ENCODE assay signal across 25 mouse cellular contexts in the genomic region with DNA sequence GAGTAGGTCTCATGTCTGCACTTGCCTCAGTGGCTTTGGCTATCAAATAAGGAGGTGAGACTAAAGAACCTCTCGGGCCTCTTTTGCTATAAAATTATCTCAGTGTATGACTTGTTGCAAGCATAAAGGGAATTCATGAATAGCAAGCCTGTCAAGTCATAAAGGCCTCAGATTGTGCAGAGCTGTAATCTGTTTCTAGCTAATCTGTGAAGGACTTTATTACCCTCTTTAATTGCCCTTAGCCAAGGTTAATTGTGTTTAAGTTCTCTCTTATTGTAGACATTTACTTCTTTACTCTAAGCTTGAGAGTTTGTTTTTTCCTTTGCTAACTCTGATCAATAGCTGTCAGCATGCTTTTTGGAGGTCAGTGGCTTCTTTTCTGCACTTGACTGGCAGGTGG.
"Had no signal": no experiment of that assay in that cellular context is flagged by ENCODE, and none has a peak within 500 bp of the region (broad histone marks: within the 10 kb centered on the region; RNA-seq: fewer than 3 reads in every experiment).

No protein-coding gene starts in this region.

- H3K4me2 ChIP-seq: heart, embryonic 12.5 days; hindbrain, embryonic 12.5 days; hindbrain, embryonic 15.5 days; kidney, embryonic 15.5 days; limb, embryonic 12.5 days; liver, embryonic 11.5 days had no signal

- H3K9ac ChIP-seq: heart, embryonic 12.5 days; hindbrain, embryonic 12.5 days; hindbrain, embryonic 15.5 days; kidney, embryonic 15.5 days; limb, embryonic 12.5 days had no signal

- ATAC-seq: hindbrain, postnatal 0 days had no signal

- H3K4me3 ChIP-seq: gastrocnemius, adult 2 months; heart, embryonic 10.5 days; heart, embryonic 12.5 days; hindbrain, embryonic 10.5 days; hindbrain, embryonic 12.5 days; hindbrain, embryonic 15.5 days; kidney, embryonic 15.5 days; layer of hippocampus, adult 2 months; left cerebral cortex, adult 2 months; limb, embryonic 10.5 days; limb, embryonic 12.5 days had no signal

- H3K27me3 ChIP-seq: heart, embryonic 12.5 days; hindbrain, embryonic 12.5 days; hindbrain, embryonic 15.5 days; kidney, embryonic 15.5 days; limb, embryonic 12.5 days had no signal

- H3K9me3 ChIP-seq: heart, embryonic 10.5 days; heart, embryonic 12.5 days; hindbrain, embryonic 10.5 days; hindbrain, embryonic 12.5 days; hindbrain, embryonic 15.5 days; kidney, embryonic 15.5 days; limb, embryonic 10.5 days; limb, embryonic 12.5 days had no signal

- DNase-seq: gastrocnemius, adult 2 months; gastrocnemius, postnatal 10 days; gastrocnemius, postnatal 25 days; heart, adult 18-20 months; heart, postnatal 10 days; heart, postnatal 4 days; kidney, adult 11 months; kidney, adult 2 months; kidney, adult 9 months; kidney, postnatal 14 days; kidney, postnatal 36 days; liver had no signal

- H3K27ac ChIP-seq: gastrocnemius, adult 2 months; heart, embryonic 10.5 days; hindbrain, embryonic 10.5 days; hindbrain, embryonic 12.5 days; hindbrain, embryonic 15.5 days; hindbrain, postnatal 0 days; kidney, embryonic 15.5 days; kidney, postnatal 0 days; layer of hippocampus, adult 2 months; left cerebral cortex, adult 2 months; limb, embryonic 10.5 days; limb, embryonic 12.5 days had no signal

- H3K36me3 ChIP-seq: heart, embryonic 10.5 days; hindbrain, embryonic 15.5 days; kidney, embryonic 15.5 days; limb, embryonic 10.5 days; limb, embryonic 12.5 days had no signal

- H3K4me1 ChIP-seq: heart, embryonic 10.5 days; hindbrain, embryonic 10.5 days; hindbrain, embryonic 12.5 days; hindbrain, embryonic 15.5 days; kidney, embryonic 15.5 days; limb, embryonic 10.5 days had no signal
